Mouse (Mus musculus) midbrain, embryonic 11.5 days (tissue): Measurements from ENCODE around the gene Gm42715. TPM values are rescaled to one million over a fixed set of nuclear protein-coding genes. Genes with fewer than 3 reads are reported as not detected.

Experiments
- ATAC-seq: fragments of 200-750 bp; cut with Nextera tagmentation; 2 replicates; pipeline ENCODE4 v1.8.0; 2017; ENCODE audit warnings: moderate TSS enrichment, moderate library complexity; ENCODE audit not compliant: low FRiP score
- DNase-seq: peaks from one replicate; pipeline ENCODE4 v3.0.0; 2015; ENCODE audit warnings: low spot score; ENCODE audit errors: missing footprints
- H3K27ac ChIP-seq: fragments of 300-500 bp; sonication (generic); 2 replicates; pipeline ENCODE4 v1.5.1; 2014; ENCODE audit warnings: low read depth, low read length
- H3K27me3 ChIP-seq: fragments of 300-500 bp; sonication (generic); 2 replicates; pipeline ENCODE4 v1.6.1; 2014; ENCODE audit warnings: mild to moderate bottlenecking, low read length, moderate library complexity, mixed read lengths; ENCODE audit not compliant: control insufficient read depth, insufficient read depth
- H3K36me3 ChIP-seq: fragments of 300-500 bp; sonication (generic); 2 replicates; pipeline ENCODE4 v1.6.1; 2014; ENCODE audit warnings: mild to moderate bottlenecking, low read length, moderate library complexity, mixed read lengths; ENCODE audit not compliant: control insufficient read depth, insufficient read depth
- H3K4me1 ChIP-seq: fragments of 300-500 bp; sonication (generic); 2 replicates; pipeline ENCODE4 v1.6.1; 2014; ENCODE audit warnings: low read length; ENCODE audit not compliant: control insufficient read depth, insufficient read depth
- H3K4me2 ChIP-seq: fragments of 300-500 bp; sonication (generic); 2 replicates; pipeline ENCODE4 v1.6.1; 2014; ENCODE audit warnings: mild to moderate bottlenecking, moderate library complexity
- H3K4me3 ChIP-seq: fragments of 300-500 bp; sonication (generic); 2 replicates; pipeline ENCODE4 v1.5.1; 2014; ENCODE audit warnings: low read depth, low read length
- H3K9ac ChIP-seq: fragments of 300-500 bp; sonication (generic); 2 replicates; pipeline ENCODE4 v1.6.1; 2014; ENCODE audit warnings: low read length
- H3K9me3 ChIP-seq: fragments of 300-500 bp; sonication (generic); 2 replicates; pipeline ENCODE4 v1.6.1; 2016; ENCODE audit warnings: low read length; ENCODE audit not compliant: control insufficient read depth
- WGBS: fragments of 180-500 bp; shearing (Covaris S2); extraction: QIAGEN DNeasy Blood & Tissue Kit; methylation state at CpG from one replicate; pipeline ENCODE4 v1.1.7; 2014; 5-methylcytosine and 5-hydroxymethylcytosine counted together
- polyA plus RNA-seq: library from polyadenylated mRNA; unstranded; fragments of >200 nt; fragmentation: Nextera tagmentation; extraction: Ambion mirVana; gene quantifications from 2 replicates; pipeline ENCODE4 v1.2.1, GENCODE M21; 2014

The Gm42715 gene
- polyA plus RNA-seq, 1 experiment from 2014 or later = 19.2 TPM

DNA sequence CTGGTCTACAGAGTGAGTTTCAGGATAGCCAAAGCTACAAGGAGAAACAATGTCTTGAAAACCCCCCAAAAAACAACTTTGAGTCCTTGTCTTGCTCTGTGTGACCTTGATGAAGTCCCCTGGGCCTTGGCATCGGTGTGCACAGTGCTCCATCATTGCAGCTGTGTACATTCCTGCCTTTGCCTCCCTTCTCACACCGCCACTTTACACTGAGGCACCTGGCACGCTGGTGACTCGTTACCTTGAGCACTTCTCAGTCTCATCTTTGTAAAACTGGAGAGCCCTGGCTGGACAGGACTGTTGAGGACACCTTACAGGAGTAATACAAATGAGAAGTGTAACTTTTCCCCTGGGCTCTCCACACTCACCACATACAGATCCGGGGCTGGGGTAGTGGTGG is 67.8 kb downstream of the Gm42715 start:
- Histone ChIP-seq H3K27ac (no peak overlapping the region), H3K27me3 (no peaks in the 10 kb centered on the region), H3K4me1 (peaks cover 13% of the 10 kb centered on the region), H3K4me3 (peak overlapping the region; percentile 82; the same call in 1 of the 2 replicates), H3K4me2 (peak overlapping the region; percentile 88), H3K9ac (peak overlapping the region; percentile 60), H3K36me3 (peaks cover 23% of the 10 kb centered on the region), H3K9me3 (no peaks in the 10 kb centered on the region)
- ATAC-seq (no peak), DNase-seq (no peak)
- WGBS = 74% methylated on average over 5 of the region's 5 CpGs

DNA sequence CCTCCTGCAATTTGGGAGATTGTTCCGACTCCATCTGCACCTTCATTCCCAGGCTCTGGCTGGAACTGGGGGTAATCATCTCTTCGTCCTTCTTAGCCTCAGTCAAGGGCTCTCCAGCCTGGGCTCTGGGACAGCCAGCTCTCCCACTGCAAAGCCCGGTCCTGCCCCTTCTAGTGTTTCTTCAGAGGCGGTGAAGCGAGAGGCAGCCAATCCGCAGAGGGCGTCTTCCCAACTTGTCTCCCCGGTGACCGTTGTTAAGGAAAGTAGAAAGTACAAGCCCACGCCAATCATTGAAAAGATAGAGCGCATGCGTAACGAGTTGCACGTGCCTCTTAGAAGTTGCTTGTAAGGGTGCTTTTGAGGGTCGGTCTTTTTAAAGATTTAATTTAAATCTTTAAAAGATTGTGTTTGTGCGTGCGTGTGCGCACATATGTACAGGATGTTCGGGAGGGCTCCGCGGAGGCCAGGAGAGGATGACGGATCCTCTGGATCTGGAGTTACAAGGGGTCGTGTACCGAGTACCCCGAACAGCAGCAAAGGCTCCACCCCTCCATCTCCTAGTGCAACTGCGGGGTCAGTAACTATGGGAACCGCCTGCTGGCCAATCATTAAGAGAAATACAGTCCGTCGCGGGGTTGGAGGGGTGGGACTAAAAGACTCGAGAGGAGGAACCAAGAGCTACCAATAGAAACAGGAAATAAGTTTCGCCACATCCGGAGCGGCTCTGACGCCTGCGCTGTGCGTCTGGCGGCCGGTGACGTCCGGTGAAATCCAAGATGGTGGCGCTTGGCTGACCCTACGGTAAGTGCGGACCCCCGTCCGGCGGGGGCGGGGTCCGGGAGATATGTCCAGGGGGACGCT is 68.9 kb downstream of the Gm42715 start, which contains the start of the genes Ccdc189 and Rnf40:
Gene Ccdc189 (minus strand): TSS at position 585 of the 861 bp plus-strand sequence.
Gene Rnf40 (plus strand): TSS at position 757 of the 861 bp plus-strand sequence.
- Histone ChIP-seq H3K27me3 (no peaks in the 10 kb centered on the region), H3K9me3 (no peaks in the 10 kb centered on the region), H3K4me3 (peak within 1 kb of the TSS; percentile 82), H3K4me2 (peak within 1 kb of the TSS; percentile 88), H3K9ac (peak within 1 kb of the TSS; percentile 81), H3K27ac (peak within 1 kb of the TSS; percentile 65), H3K4me1 (peaks cover 13% of the 10 kb centered on the region), H3K36me3 (peaks cover 19% of the 10 kb centered on the region)
- ATAC-seq (peak; percentile 98), DNase-seq (peak; percentile 98)
- WGBS = under 1% methylated on average over 50 of the region's 50 CpGs

GRCm38 (mm10) chr7:127588901-127589300 is 69.5 kb downstream of the Gm42715 start:
- Histone ChIP-seq H3K9me3 (no peaks in the 10 kb centered on the region), H3K4me2 (peak overlapping the region; percentile 88), H3K27me3 (no peaks in the 10 kb centered on the region), H3K4me1 (peaks cover 13% of the 10 kb centered on the region), H3K9ac (peak overlapping the region; percentile 81), H3K4me3 (peak overlapping the region; percentile 82), H3K27ac (no peak overlapping the region), H3K36me3 (peaks cover 15% of the 10 kb centered on the region)
- no peak for ATAC-seq
- WGBS = 6% methylated on average over 29 of the region's 29 CpGs
- DNase-seq = peak; percentile 88

GRCm38 (mm10) chr7:127589637-127590036 is 70.3 kb downstream of the Gm42715 start:
- peaks cover 18% of the 10 kb centered on the region for H3K36me3 ChIP-seq
- no peaks in the 10 kb centered on the region for H3K27me3 ChIP-seq
- WGBS = 93% methylated on average over 9 of the region's 9 CpGs
- peak overlapping the region; percentile 82 for H3K4me3 ChIP-seq
- H3K4me2 ChIP-seq = peak overlapping the region; percentile 88
- ATAC-seq (no peak), DNase-seq (no peak)
- H3K9ac ChIP-seq = peak overlapping the region; percentile 81; the same call in 1 of the 2 replicates
- H3K27ac ChIP-seq = no peak overlapping the region
- peaks cover 13% of the 10 kb centered on the region for H3K4me1 ChIP-seq
- no peaks in the 10 kb centered on the region for H3K9me3 ChIP-seq

- peaks cover 31% of the 10 kb centered on the region for H3K36me3 ChIP-seq
- peaks cover 13% of the 10 kb centered on the region for H3K4me1 ChIP-seq
- H3K27ac ChIP-seq = no peak overlapping the region
- ATAC-seq (no peak), DNase-seq (no peak)
- no peaks in the 10 kb centered on the region for H3K27me3 ChIP-seq
- H3K9me3 ChIP-seq = no peaks in the 10 kb centered on the region
- no peak overlapping the region for H3K9ac ChIP-seq
- H3K4me2 ChIP-seq = no peak overlapping the region
- H3K4me3 ChIP-seq = no peak overlapping the region
- WGBS = 94% methylated on average over 10 of the region's 10 CpGs
Measured at GRCm38 (mm10) chr7:127591108-127591507, 71.7 kb downstream of the Gm42715 start.

DNA sequence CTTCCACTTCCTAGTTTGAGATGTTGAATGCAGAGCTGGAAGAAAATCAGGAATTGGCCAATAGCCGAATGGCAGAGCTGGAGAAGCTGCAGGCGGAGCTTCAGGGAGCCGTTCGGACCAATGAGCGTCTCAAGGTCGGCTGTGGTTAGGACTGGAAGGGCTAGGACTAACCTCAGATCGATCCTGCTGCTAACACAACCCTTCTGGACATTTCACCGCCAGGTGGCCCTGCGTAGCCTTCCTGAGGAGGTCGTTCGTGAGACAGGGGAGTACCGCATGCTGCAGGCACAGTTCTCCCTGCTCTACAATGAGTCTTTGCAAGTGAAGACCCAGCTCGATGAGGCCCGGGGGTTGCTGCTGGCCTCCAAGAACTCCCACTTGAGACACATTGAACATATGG is 73.2 kb downstream of the Gm42715 start:
- Histone ChIP-seq H3K27me3 (no peaks in the 10 kb centered on the region), H3K36me3 (peaks cover 43% of the 10 kb centered on the region), H3K4me2 (no peak overlapping the region), H3K9me3 (no peaks in the 10 kb centered on the region), H3K27ac (no peak overlapping the region), H3K4me1 (peaks cover 7% of the 10 kb centered on the region), H3K4me3 (no peak overlapping the region), H3K9ac (no peak overlapping the region)
- DNase-seq (no peak), ATAC-seq (no peak)
- 89% methylated on average over 14 of the region's 14 CpGs for WGBS

- no peak for ATAC-seq
- H3K4me3 ChIP-seq = no peak overlapping the region
- DNase-seq = no peak
- no peak overlapping the region for H3K9ac ChIP-seq
- H3K27ac ChIP-seq = no peak overlapping the region
- H3K27me3 ChIP-seq = no peaks in the 10 kb centered on the region
- 93% methylated on average over 17 of the region's 17 CpGs for WGBS
- H3K9me3 ChIP-seq = no peaks in the 10 kb centered on the region
- H3K36me3 ChIP-seq = peaks cover 43% of the 10 kb centered on the region
- H3K4me1 ChIP-seq = no peaks in the 10 kb centered on the region
- no peak overlapping the region for H3K4me2 ChIP-seq
Measured at GRCm38 (mm10) chr7:127596747-127597146, 77.4 kb downstream of the Gm42715 start.

DNA sequence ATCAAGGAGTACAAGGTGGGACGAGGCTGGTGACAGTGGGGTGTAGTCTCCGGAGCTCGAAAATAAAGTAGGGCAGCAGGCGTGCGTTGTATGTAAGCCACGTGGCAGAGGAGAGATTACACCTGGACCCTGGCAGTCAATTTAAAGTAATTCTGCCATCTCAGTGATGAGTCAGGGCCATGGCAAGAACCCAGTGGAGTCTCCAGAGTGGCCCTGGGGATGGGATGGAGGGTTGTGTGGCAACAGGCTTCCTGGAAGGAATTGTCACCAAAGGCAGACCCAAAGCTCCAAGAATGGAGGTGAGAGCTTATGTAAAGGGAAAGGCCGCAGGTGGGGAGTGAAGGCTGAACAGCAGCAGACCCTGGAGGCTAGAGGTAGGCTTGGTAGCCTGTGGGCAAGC is 81.2 kb downstream of the Gm42715 start:
- Histone ChIP-seq H3K4me2 (no peak overlapping the region), H3K9me3 (no peaks in the 10 kb centered on the region), H3K9ac (no peak overlapping the region), H3K4me3 (no peak overlapping the region), H3K4me1 (no peaks in the 10 kb centered on the region), H3K27me3 (no peaks in the 10 kb centered on the region), H3K36me3 (peaks cover 38% of the 10 kb centered on the region), H3K27ac (no peak overlapping the region)
- DNase-seq (no peak), ATAC-seq (no peak)
- 94% methylated on average over 7 of the region's 7 CpGs for WGBS

GRCm38 (mm10) chr7:127601735-127602134 is 82.4 kb downstream of the Gm42715 start:
- no peaks in the 10 kb centered on the region for H3K27me3 ChIP-seq
- H3K9ac ChIP-seq = no peak overlapping the region
- ATAC-seq (no peak), DNase-seq (no peak)
- no peak overlapping the region for H3K4me3 ChIP-seq
- peaks cover 27% of the 10 kb centered on the region for H3K36me3 ChIP-seq
- no peaks in the 10 kb centered on the region for H3K4me1 ChIP-seq
- WGBS = 90% methylated on average over 4 of the region's 4 CpGs
- no peaks in the 10 kb centered on the region for H3K9me3 ChIP-seq
- H3K4me2 ChIP-seq = no peak overlapping the region
- no peak overlapping the region for H3K27ac ChIP-seq
